Mouse (Mus musculus): ENCODE data around the gene Tbxas1.

Gene Tbxas1

DNA sequence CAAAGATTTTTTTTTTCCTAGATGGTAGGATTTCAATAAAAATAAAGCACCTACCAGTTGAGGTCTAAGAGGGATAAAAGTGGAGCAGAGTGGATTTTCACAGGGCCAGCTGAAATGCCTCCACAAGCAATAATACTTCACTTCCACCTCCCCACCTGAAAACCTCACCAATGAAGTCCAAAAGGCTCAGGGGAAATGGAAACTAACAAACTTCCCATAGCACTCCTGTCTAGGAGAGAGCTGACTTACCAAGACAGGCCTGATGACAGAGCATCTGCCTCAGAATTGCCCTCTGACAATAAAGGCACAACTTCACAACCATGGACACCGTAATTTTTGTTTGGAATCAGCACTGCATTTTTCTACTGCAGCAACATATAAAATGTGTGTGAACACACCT lies 15.4 kb upstream of the Tbxas1 start:
- no peak for DNase-seq (ENCODE audit: low spot score)

DNA sequence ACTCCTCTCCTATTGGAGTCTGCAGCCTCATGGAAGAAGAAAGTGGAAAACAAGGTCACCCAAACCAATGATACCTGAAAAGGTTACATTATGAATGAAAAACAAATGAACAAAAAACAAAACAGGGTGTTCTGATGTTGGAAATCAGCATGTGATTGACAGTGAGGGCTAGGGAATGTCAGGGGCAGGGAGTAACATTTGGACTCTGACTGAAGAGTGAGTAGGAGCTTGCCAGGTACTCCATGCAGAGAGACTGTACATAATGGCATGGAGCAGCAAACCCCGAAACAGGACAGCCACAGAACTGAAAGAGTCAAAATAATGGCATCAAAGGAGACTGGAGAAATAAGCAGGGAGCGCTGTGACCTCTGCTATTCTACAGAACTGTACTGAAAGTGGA lies 14.9 kb upstream of the Tbxas1 start:
- DNase-seq (ENCODE audit: low spot score) = no peak

DNA sequence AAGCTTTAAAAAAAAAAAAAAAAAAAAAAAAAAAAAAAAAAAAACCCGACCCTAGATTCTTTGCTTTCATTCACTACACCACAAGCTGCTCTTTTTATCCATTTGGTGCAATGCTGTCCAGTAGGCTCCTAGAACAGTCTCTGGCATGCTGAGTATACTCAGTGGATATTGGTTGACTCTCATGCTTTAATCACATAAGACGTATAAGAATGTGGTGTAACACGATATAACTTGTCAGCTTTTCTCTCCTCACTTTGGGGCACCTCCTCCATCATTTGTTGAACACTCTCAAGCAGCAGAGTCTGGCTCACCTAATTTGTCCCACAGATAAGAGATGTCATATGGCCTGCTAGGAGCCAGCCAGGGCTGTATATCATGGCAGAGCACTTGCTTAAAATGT lies 11.6 kb upstream of the Tbxas1 start:
- DNase-seq (ENCODE audit: low spot score) = no peak

DNA sequence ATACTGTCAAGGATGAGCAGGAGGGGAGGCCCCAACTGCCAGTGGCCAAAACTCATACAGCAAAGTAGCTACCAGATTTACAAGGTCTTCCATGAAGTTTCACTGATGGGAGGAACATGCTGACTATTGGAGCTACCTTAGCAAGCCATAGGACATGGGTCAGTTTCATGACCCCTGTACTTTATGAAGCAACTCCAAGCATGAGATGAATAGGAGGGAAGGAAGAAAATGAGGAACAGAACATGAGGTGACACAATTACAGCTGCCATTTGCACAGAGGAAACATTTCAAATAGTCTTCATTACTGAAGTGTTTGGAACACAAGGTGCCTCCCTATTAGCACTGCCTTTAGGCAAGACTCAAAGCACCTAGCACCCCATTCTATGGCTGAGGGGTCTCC lies 9.4 kb upstream of the Tbxas1 start:
- no peak for DNase-seq (ENCODE audit: low spot score)

DNA sequence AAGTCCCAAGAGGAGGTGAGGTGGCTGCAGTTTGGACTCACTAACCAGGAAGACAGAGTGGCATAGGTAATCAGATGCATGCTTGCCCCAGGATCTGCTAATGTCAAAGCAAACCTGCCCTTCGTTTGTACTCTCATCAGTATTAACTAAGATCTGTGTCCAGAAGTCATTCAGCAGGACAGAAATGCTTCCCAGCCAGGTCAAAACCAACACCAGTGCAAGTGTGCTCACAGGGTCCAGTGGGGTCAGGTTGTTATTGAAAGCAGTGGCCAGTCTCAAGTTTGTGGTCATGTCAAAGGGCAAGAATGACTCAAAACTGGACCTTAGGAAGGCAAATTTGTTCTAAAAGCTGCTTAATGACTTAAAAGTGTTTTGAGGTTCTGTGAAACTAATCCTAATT lies 8.8 kb upstream of the Tbxas1 start:
- DNase-seq (ENCODE audit: low spot score) = no peak

DNA sequence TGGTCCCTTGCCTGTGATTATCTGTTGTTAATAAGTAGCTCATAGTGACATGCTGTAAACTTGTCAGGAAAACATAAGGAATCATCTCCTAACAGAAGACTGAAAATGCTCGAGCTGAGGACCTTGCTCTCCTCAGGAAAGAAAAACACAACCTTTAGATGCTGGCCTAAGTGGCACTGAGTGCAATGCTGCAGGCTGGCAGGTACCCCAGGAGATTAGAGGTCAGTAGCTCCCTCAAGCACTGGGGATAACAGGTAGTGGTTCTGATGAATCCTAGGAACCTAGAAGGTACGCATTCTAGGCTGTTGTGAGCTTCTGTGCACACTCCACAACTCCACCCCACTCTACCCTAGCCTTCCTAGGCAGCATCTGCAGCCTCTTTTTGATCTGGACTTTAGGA lies 8.4 kb upstream of the Tbxas1 start:
- DNase-seq (ENCODE audit: low spot score) = no peak

DNA sequence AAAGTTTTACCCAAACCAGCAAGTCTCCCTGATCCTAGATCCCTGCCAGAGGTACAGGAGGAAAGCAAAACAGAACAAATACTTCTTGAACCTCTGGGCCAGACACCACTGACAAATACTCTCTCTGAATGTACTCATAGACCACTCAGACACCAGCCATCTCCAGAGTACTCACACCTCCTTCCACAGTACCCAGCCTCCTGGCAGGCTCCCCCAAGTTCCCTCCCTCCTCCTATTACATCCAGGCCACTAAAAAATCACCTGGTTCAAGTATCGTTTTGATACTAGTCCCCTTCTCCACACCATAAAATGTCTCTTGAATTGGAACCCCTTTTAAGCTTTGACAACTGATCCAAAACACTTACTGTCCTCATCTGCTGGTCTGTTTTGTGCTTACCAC lies 7.9 kb upstream of the Tbxas1 start:
- no peak for DNase-seq (ENCODE audit: low spot score)

GRCm38 (mm10) chr6:38868974-38869373 lies 6.2 kb upstream of the Tbxas1 start:
- DNase-seq (ENCODE audit: low spot score) = no peak

GRCm38 (mm10) chr6:38870070-38870469 lies 5.1 kb upstream of the Tbxas1 start:
- DNase-seq (ENCODE audit: low spot score) = no peak

DNA sequence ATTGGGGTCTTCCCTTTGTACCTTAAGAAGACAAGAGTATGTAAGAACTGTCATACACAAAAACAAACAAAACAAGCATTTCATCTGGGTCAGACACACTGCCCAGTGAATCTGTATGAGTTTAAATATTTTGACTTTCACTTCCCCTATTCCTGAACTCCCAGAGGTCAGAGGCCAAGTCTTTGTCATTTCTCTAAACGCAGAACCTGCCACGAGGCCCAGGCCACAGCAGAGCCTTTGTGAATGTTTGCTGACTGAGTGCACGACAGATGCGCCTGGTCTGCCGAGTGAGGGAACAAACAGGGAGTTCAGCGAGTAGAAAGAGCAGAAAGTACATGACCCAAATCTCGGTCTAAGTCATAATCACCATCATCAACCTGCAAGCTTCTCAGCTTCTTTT lies 4.2 kb upstream of the Tbxas1 start:
- no peak for DNase-seq (ENCODE audit: low spot score)

GRCm38 (mm10) chr6:38873316-38873715 lies 1.9 kb upstream of the Tbxas1 start:
- DNase-seq (ENCODE audit: low spot score) = no peak

- peak; percentile 57 for DNase-seq (ENCODE audit: low spot score)
These were observed 1.2 kb upstream of the Tbxas1 start for GRCm38 (mm10) chr6:38874035-38874434.

DNA sequence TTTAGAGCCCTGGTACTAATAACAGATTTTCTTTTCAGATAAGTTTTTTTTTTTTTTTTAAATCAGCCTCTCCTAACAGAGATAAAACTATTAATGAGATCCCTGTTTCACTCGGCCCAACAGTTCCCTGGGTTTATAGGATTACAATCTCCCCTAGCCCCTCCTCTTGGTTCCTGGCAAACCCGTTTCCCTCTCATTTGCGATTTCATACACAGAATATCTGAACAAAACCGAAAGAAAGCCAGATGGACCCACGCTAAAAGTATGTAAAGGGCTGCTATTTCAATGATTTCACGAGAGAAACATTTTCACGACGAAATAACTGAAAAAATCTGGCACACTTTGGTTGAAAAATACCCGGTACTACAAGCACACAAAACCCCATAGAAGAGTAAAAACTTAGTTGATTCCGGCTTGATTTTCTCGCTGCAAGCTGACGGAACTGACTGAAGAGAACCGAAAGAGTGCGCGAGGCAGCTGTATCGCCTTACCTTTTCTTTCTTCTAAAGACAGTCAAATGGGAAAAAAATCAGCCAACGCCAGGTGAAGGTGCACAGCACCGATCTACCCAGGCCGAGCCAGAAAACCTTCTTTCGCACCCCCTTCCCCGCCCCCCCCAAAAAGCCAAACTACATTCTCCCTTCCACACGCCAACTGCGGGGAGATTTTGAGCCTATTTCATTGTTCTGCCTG lies 493 bp upstream of the Tbxas1 start:
- DNase-seq (ENCODE audit: low spot score) = peak; percentile 22

- DNase-seq (ENCODE audit: low spot score) = peak; percentile 76
These were observed 1.1 kb downstream of the Tbxas1 start, which contains the start of gene Hipk2 for GRCm38 (mm10) chr6:38876071-38876911. Hipk2 (minus strand) TSS chr6:38876165.

DNA sequence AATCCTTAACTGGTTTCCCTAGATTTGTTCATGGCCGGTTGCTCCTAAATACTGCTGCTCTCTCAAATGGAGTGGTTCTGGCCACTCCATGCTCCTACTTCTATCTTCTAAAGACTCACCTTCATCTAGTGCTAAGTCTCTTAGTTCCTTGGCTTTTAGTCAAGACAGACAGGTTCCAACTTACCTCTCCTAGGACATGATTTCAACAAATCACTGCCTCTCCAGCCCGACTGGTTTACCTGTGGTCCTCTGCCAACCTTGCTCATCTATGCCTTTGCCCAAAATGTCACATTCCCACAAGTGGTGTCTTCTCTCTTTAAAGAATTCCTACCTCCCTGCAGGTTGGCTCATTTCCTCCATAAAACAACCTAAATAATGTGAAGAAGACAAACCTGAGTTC lies 2.5 kb downstream of the Tbxas1 start:
- DNase-seq (ENCODE audit: low spot score) = no peak

DNA sequence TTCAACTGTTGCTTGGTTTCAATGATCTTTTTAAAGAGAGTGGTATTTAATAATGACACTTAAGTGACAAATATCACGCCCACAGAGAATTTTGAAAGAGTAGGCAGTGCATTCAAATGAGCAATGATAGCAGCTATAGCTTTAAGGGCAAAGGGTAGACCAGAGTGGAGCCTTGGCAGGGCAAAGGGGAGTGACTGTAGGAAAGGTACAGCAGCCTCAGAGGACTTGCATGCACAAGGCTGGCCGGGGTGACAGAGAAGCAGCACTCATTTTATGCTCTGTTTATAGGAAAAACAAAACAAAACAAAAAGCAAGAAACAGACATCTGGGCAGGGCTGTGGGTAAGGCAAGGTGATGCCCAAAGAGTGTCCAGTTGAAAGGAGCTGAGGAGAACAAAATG lies 6.3 kb downstream of the Tbxas1 start:
- DNase-seq (ENCODE audit: low spot score) = no peak

DNA sequence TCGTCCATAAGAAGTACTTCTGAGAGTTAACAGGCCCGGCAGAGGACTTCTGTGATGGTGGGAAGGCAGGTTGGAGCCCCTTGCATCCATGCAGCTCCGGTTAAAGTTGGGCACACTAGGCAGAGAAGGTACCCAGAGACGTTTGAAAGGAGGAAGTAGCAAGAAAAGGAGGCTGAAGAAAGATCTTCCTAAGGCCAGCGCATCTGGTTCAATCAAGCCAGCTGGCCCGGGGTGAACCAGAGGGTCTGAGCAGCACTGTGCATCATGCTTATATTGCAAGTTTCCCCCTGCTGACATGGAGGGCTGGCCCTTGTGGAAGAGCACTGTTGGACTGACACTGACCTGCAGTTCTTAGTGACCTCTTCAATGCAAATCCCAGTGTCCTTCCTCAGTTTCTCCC lies 6.8 kb downstream of the Tbxas1 start:
- DNase-seq (ENCODE audit: low spot score) = no peak

- DNase-seq (ENCODE audit: low spot score) = no peak
These were observed 7.5 kb downstream of the Tbxas1 start for GRCm38 (mm10) chr6:38882728-38883171.

- no peak for DNase-seq (ENCODE audit: low spot score)
These were observed 9.3 kb downstream of the Tbxas1 start for GRCm38 (mm10) chr6:38884482-38884881.

DNA sequence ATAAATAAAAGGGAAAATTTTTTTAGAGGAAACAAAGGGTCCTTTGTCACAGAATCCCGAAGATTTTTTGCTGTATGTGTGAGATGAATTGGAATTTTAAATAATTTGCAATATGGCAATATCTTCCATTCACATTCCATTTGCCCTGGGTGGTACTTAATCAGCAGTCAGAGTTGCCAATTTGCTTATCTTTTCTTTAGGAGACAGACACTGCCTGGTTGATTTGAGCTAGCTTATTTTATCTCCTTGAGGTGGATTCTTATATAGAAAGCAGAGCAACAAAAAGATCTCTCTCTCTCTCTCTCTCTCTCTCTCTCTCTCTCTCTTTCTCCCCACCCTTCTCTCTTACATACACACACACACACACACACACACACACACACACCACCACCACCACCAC lies 9.9 kb downstream of the Tbxas1 start:
- no peak for DNase-seq (ENCODE audit: low spot score)

DNA sequence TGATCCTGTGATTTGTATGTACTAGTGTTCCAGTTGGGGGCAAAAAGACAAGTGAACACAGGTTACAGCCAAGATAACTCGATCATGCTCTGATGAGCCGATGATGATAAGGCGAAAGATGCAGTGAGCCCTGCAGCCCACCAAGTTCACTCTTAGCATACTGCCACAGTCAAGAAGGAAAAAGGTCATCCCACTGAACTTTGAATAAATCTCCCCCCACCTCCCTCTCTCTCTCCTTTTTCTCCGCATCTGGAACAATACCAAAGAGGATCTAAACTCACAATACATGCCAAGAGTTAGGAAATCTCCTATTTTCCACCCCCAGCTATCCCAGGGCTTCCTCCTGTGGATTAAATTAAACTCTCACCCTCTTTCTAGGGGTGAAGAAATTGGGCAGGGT lies 12.2 kb downstream of the Tbxas1 start:
- DNase-seq (ENCODE audit: low spot score) = no peak

DNA sequence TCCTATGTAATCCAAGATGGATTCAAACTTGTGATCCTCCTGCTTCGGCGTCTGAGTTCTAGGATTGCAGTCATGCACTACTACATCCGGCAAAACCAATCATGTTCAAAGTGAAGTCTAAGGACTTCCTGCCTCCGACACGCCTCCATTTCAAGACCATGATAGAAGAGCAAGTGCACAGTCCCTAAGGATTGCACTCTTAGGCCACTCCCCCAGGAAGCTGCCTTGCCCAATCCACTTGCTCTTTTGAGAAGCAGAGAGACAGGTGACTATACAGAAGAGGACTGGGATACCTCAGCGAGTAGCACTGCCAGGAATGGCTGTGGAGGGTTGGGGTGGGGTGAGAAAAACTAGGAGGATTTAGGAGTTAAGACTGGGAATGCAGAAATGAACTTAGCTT lies 14.0 kb downstream of the Tbxas1 start:
- no peak for DNase-seq (ENCODE audit: low spot score)

GRCm38 (mm10) chr6:38892017-38892416 lies 16.8 kb downstream of the Tbxas1 start:
- DNase-seq (ENCODE audit: low spot score) = no peak

- DNase-seq (ENCODE audit: low spot score) = no peak
These were observed 18.4 kb downstream of the Tbxas1 start for GRCm38 (mm10) chr6:38893615-38894014.

All from spleen, adult 12 weeks (tissue).